Mouse (Mus musculus) frontal cortex, postnatal 36 days (tissue): Measurements from ENCODE around the gene G6pc3.
A peak's percentile ranks its signal among the peaks of the same experiment; 100 is the strongest.
"Not testable (repeated sequence)": the region's sequence is repeated elsewhere in the genome, so short reads cannot be mapped to it uniquely, and the experiment has no call there.

ENCODE experiments used
- DNase-seq, 2 experiments: peaks; one replicate each; pipeline ENCODE4 v3.0.0; 2022; ENCODE audit warnings: low spot score in 2 of 2

G6pc3 gene

DNA sequence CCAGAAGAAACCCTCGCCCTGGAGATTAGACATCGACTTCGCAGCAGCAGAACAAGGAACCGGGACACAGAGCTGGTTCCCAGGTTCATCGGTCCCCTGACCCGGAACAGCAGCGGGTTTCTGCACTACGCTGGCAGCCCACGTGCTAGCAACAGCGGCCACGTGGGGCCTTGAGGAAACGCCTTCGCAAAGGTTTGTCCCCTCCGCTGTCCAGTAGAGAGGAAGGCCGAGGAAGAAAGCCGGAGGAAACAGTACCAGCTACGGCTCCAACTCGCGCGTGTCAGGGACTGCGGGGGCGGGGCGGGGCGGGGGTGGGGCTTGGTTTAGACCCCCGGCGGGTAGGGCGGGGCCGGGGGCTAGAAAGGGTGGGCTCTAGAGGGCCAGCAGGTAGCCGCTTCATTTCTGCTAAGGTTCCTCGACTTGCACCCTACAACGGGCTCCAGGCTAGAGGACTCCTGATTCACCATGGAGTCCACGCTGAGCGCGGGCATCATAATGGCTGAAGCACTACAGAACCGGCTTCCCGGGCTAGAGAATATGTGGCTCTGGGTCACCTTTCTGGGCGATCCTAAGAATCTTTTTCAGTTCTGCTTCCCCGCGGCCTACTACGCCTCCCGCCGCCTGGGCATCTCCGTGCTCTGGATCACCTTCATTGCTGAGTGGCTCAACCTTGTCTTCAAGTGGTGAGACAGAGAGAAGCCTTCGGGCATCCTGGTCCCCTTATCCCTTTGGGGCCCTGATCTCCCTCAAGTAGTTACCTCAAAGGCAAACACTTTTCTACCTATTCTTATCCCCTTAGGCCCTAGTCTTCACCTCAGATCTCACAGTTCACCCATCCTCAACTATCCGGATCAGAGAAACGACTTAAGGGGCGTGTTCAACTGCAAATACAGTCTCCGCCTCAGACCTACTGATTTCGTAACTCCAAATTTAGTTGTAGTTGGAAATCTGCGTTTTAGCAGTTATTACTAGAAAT lies at the start of gene G6pc3:
TSS of gene G6pc3 (plus strand) at position 160 of the 976 bp plus-strand sequence.
- DNase-seq, result peak; percentile 84 to 93

- peak; percentile 59 to 71 for DNase-seq
Measured at GRCm38 (mm10) chr11:102140508-102140907, 48.9 kb upstream of the G6pc3 start.

GRCm38 (mm10) chr11:102142355-102142754 lies 47.1 kb upstream of the G6pc3 start:
- DNase-seq, result no peak

DNA sequence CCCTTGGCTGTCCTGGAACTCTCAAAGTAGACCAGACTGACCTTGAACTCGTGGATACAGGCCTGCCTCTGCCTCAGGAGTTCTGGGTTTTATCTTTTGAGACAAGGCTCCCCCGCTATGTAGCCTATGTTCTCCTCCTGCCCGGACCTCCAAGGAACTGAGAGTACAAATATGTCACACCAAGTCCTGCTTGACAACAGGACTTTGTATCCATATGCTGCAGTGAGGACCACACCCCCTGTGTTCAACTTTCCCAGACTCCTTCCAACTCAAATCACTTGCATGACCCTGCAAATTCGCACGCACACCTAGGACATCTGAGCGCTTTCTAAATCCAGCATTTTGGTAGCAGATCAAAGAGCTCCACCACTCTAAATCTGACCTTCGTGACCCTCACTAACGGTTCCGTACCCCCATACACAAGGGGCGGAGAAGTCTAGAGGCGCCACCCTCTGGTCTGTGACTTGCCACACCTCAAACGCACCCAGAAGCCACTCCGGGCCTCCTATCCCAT lies 44.4 kb upstream of the G6pc3 start:
- no peak for DNase-seq

DNA sequence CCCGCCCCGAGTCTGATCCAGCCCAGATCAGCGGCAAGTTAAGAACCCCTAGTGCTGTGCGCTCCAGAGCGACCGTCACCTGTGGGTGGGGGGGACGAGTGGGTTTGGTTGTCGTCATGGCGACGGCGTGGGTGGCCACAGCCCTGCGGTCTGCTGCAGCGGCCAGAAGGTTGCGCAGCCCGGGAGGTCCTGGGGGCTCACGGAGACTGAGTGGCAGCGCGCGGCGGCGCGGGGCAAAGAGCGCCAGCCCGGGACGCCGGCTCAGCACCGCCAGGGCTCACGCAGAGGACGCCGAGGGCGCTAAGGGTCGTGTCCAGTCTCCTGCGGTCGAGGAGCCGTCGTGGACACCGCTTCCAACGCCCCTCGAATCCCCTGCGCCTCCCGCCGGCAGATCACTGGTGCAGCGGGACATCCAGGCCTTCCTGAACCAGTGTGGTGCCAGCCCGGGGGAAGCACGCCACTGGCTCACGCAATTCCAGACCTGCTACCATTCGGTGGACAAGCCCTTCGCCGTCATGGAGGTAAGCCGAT lies 43.9 kb upstream of the G6pc3 start, which contains the start of gene Nags:
TSS of gene Nags (plus strand) at position 43 of the 531 bp plus-strand sequence.
- DNase-seq, result no peak

GRCm38 (mm10) chr11:102146005-102146404 lies 43.4 kb upstream of the G6pc3 start:
- no peak for DNase-seq

DNA sequence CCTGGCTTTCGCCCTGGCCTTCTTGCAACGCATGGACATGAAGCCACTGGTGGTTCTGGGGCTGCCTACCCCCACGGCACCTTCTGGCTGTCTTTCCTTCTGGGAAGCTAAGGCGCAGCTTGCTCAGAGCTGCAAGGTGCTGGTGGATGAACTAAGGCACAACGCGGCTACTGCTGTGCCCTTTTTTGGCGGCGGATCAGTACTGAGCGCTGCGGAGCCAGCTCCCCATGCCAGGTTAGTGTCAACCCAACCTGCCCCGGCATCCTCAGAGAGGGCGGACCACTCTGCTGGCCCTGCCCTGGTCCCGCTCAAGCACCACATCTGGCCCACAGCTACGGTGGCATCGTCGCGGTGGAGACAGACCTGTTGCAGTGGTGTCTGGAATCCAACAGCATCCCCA lies 42.9 kb upstream of the G6pc3 start:
- no peak for DNase-seq

DNA sequence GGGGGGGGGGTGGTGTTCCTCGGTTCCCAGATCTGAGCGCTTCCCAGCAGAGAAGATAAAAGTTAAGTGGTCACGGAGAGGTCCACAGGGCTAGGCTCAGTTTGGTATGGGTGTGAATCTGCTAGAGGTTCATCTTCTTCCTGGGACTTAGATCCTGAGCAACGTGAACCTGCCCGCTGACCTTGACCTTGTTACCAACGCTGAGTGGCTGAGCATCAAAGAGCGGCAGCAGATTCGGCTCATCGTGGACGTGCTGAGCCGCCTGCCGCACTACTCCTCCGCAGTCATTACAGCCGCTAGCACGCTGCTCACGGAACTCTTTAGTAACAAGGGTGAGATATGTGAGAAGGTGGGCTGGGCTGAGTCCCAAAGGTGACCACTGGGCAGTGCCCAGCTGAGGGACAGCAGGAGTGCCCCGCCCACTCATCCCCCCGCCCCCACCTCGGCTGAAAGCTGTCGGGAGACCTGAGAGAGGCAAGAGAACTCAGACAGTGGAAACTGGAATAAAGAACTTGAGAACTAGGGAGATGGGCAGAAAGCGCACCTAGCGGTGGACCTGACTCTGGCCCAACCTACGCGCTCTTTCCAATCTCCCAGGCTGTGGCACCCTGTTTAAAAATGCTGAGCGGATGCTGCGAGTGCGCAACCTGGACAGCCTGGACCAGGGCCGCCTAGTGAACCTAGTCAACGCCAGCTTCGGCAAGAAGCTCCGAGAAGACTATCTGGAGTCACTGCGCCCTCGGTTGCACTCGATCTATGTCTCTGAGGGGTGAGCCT lies 42.0 kb upstream of the G6pc3 start:
- DNase-seq, result no peak

GRCm38 (mm10) chr11:102156039-102156785 lies 33.2 kb upstream of the G6pc3 start, which contains the start of gene Tmem101:
Gene Tmem101, minus strand, starts transcription at chr11:102156404.
- peak; percentile 89 to 91 for DNase-seq

- DNase-seq, result no peak
Measured at GRCm38 (mm10) chr11:102156786-102157089, 32.7 kb upstream of the G6pc3 start.

DNA sequence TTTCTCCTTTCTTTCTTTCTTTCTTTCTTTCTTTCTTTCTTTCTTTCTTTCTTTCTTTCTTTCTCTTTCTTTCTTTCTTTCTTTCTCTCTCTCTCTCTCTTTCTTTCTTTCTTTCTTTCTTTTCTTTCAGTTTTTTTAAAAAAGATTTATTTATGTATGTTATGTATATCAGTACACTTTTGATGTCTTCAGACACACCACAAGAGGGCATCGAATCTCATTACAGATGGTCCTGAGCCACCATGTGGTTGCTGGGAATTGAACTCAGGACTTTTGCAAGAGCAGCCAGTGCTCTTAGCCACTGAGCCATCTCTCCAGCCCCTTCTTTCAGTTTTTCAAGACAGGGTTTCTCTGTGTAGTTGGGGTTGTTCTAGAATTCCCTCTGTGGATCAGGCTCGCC lies 31.4 kb upstream of the G6pc3 start:
- DNase-seq, result not testable (repeated sequence)

DNA sequence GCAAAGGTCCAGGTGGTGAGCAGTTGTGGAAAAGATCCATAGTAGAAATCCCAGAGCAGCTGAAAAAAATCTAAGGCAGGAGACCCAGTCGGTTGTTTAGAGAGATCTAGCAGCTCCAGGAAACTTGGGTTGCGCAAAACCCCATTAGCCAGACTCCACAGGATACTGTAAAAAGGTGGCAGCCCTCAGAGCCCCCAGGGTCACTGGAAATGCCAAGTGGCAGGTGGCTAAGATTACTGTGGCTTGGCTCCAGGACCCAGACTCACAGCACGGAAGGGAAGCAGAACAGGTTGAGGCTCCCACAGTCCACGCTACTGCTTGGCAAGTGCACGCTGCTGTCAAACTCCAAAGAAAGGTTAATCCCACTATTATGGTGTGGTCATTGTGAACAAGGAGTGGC lies 29.6 kb upstream of the G6pc3 start:
- no peak for DNase-seq

GRCm38 (mm10) chr11:102165971-102166722 lies 23.3 kb upstream of the G6pc3 start:
- peak; percentile 31 to 44 for DNase-seq

- DNase-seq, result no peak
Measured at GRCm38 (mm10) chr11:102167539-102167938, 21.9 kb upstream of the G6pc3 start.

DNA sequence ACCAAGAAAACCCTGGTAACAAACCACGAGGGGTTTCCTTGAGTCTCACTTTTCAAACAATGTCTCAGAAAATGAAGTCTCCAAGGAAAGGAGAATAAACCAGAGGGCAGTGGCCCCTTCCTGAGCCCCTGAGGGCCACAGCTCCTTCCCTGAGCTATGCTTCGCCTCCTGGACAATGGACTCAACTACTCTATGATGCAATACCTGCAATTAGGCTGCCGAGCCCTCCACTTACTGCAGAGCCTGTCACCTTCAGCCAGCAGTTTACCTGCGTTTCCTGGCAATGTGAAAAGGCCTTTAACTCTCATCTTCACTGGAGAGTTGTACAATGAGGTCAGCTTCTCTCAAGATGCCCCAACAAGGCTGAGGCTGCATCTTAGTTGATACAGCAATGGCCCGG lies 20.7 kb upstream of the G6pc3 start:
- no peak for DNase-seq

DNA sequence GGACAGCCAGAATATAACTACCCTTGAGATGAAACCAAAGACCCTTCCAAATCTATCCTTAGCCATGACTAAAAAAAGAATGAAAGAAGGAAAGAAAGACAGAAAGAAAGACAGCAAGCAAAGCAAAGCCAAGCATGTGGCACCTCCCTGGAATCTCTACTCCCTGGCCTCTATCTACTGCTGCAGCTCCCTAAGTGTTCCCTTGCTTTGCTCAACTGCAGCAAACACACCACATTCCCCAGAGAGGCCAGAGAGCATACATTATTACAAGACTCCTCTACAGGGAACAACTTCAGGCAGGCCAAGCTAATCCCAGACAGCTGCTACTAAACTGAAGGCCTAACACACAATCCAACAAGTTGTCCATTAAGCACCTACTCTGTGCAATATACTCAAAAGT lies 9.6 kb upstream of the G6pc3 start:
- no peak for DNase-seq

- no peak for DNase-seq
Measured at GRCm38 (mm10) chr11:102184253-102184645, 5.2 kb upstream of the G6pc3 start.

GRCm38 (mm10) chr11:102184646-102185495 lies 4.5 kb upstream of the G6pc3 start, which contains the start of gene Lsm12:
Gene Lsm12, minus strand, starts transcription at chr11:102185296.
- DNase-seq, result peak; percentile 93

GRCm38 (mm10) chr11:102185677-102186076 lies 3.7 kb upstream of the G6pc3 start:
- DNase-seq, result no peak

DNA sequence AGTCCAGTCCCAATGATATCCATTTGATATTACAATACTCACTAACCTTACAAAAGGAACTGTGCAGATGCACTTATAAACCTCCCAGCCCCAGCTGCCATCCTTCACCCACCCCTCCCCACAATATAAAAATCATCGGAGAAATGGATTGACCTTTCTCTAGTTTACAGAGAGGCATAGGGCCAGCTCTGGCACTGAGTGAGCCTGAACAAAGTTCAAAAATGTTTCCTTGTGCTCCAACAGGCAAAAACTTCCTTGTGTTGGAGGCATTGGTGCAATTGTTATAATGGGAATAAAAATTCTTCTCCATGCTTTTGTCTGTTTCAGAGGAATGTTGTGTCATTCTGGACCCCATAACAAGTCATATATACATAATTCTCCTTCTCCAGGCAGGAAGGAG lies 3.2 kb upstream of the G6pc3 start:
- DNase-seq, result no peak
